Mouse (Mus musculus): ENCODE results near the gene Phf11a. TPM values are rescaled to one million over a fixed set of nuclear protein-coding genes. Genes with fewer than 3 reads are reported as not detected.
A peak's percentile ranks its signal among the peaks of the same experiment; 100 is the strongest.

Phf11a gene
- polyA plus RNA-seq, 1 experiment from 2014 or later = not detected

DNA sequence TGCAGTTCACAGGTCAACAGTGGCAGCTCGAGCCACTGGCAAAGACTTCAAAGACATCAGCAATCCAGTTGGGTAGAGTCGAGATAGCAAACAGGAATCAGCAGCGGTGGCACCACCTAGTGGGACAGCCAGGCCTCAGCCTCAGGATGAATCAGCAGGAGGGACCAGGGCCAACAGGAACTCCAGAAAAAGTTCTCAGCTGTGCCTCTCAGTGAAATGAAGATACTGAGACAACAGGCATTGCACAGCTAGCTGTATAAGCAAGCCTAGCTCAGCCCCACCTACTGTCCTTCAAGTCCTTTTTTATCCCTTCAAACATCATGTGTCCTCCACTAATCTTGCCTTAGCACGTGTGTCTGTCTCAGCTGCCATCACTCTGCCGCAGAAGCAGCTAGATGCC is 65.3 kb downstream of the Phf11a start:
- ATAC-seq (replicated peaks) = no peak
- Histone ChIP-seq H3K4me3 (no peak overlapping the region), H3K36me3 (peaks cover 93% of the 10 kb centered on the region), H3K4me2 (replicated peaks) (no peak overlapping the region), H3K9ac (replicated peaks) (no peak overlapping the region), H3K27ac (replicated peaks) (no peak overlapping the region), H3K9me3 (no peaks in the 10 kb centered on the region), H3K27me3 (no peaks in the 10 kb centered on the region), H3K4me1 (no peaks in the 10 kb centered on the region)
- 71% methylated on average over 5 of the region's 5 CpGs for WGBS

DNA sequence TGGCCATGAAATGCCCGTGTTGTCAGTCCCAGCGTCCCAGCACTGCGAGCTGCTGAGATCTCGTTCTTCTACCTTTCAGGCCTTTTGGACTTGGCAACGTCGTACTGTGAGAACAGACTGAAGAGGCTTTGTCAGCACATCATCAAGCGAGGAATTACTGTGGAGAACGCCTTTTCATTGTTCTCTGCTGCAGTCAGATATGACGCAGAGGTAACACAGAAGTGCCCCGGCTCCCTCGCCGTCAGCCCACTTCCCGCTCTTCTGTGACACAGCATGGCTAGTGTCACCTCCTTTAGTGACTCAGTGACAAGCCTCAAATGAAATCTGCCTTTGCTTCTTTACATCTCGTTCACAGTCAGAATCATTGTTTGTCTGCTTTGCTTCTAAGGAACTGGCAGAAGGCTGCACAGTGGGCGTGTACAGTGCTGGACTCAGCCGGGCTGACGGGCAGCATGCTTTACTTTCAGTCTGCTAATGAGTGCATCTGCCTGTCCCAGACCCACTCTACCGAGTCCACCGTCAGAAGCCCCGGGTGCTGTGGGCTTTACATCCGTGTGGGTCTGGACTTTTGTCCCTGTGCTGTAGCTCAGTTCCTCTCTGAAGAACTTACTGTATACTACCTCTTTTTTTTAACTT is 66.9 kb downstream of the Phf11a start:
- Histone ChIP-seq H3K27me3 (no peaks in the 10 kb centered on the region), H3K9me3 (no peaks in the 10 kb centered on the region), H3K36me3 (peaks cover 96% of the 10 kb centered on the region), H3K4me3 (no peak overlapping the region), H3K9ac (replicated peaks) (no peak overlapping the region), H3K4me2 (replicated peaks) (no peak overlapping the region), H3K27ac (replicated peaks) (no peak overlapping the region), H3K4me1 (no peaks in the 10 kb centered on the region)
- WGBS = 85% methylated on average over 21 of the region's 21 CpGs
- ATAC-seq (replicated peaks) = 0 out of 2 replicates have a peak, but pooled peaks have one; percentile 48

DNA sequence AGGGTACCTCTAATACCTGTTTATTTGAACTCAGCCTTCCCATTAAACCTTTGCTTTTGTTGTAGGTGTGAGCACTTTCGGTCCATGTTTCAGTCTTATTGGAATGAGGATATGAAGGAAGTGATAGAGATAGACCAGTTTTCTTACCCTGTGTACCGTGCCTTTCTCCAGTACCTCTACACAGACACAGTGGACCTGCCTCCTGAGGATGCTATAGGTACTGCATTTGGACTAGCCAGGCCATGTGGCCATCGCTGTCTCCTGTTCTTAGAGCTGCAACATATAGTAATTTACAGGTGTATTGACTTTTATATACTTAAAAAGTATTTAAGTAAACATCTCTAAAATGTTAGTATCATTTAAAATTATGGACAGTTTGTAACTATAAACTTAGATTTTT is 67.5 kb downstream of the Phf11a start:
- WGBS = 95% methylated on average over 3 of the region's 3 CpGs
- Histone ChIP-seq H3K36me3 (peaks cover 95% of the 10 kb centered on the region), H3K4me2 (replicated peaks) (no peak overlapping the region), H3K27me3 (no peaks in the 10 kb centered on the region), H3K9ac (replicated peaks) (no peak overlapping the region), H3K9me3 (no peaks in the 10 kb centered on the region), H3K27ac (replicated peaks) (no peak overlapping the region), H3K4me1 (no peaks in the 10 kb centered on the region), H3K4me3 (no peak overlapping the region)
- no peak for ATAC-seq (replicated peaks)

Other genes with a start within 250 kb of the Phf11a start
- gene 1700129C05Rik, start 154.6 kb downstream of the Phf11a start, polyA plus RNA-seq (2015; fragmentation: Nextera tagmentation; extraction: Ambion mirVana) = not detected in 2 replicates
- gene Gm5142, start 118.8 kb downstream of the Phf11a start, polyA plus RNA-seq (2015; fragmentation: Nextera tagmentation; extraction: Ambion mirVana) = not detected in 2 replicates
- gene Rcbtb1, start 96.3 kb downstream of the Phf11a start, polyA plus RNA-seq (2015; fragmentation: Nextera tagmentation; extraction: Ambion mirVana) = 83.5 and 85.4 TPM in 2 replicates
- not detected in 2 replicates for gene Gm6904, start 37.3 kb downstream of the Phf11a start, polyA plus RNA-seq (2015; fragmentation: Nextera tagmentation; extraction: Ambion mirVana)
- 0.14 and 0.29 TPM in 2 replicates for gene Phf11b, start 43.8 kb upstream of the Phf11a start, polyA plus RNA-seq (2015; fragmentation: Nextera tagmentation; extraction: Ambion mirVana)
- gene Phf11d, start 67.9 kb upstream of the Phf11a start, polyA plus RNA-seq (2015; fragmentation: Nextera tagmentation; extraction: Ambion mirVana) = 0.24 and 0.46 TPM in 2 replicates
- 0.27 and 0.32 TPM in 2 replicates for gene Phf11c, start 97.9 kb upstream of the Phf11a start, polyA plus RNA-seq (2015; fragmentation: Nextera tagmentation; extraction: Ambion mirVana)
- 7.5 and 11.2 TPM in 2 replicates for gene Setdb2, start 143.4 kb upstream of the Phf11a start, polyA plus RNA-seq (2015; fragmentation: Nextera tagmentation; extraction: Ambion mirVana)
- 22.7 and 22.8 TPM in 2 replicates for gene Cab39l, start 143.4 kb upstream of the Phf11a start, polyA plus RNA-seq (2015; fragmentation: Nextera tagmentation; extraction: Ambion mirVana)